Mouse (Mus musculus): Measurements from ENCODE around the gene Col13a1.

DNA sequence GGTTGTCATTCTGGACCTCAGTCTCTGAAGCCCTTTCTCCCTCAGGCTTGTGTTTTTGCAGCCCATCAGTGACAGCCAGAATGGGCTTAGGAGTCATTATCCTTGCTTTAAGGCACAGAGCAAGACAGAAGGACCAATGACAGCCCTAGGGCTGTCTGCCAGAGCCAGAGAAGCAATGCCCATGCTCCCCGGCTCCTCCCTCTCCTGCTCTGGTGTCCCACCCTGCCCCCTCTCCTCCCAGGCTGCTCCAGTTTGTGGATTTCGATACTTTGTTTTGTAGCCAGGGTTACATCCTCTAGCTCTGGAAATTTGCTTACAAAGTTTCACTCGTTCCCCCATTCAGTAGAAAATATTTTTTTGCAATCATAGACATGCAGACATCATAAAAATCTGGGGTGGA, 69.9 kb downstream of the Col13a1 start:
- TF ChIP-seq GATA1 (IDR thresholded peaks at IDR 0.05; ENCODE audit: low read length) (no peak), TAL1 (IDR thresholded peaks at IDR 0.05; ENCODE audit: low read length) (no peak)
